Mouse (Mus musculus) C2C12 (cell line): ENCODE results near the gene Daam1.

Experiments
- CEBPB ChIP-seq: IDR thresholded peaks from one replicate; pipeline ENCODE4 v1.6.1; 2011; ENCODE audit warnings: low read depth, mild to moderate bottlenecking, control low read depth, moderate library complexity
- CTCF ChIP-seq: IDR thresholded peaks from one replicate; pipeline ENCODE4 v1.5.1; 2011; ENCODE audit not compliant: control insufficient read depth, insufficient read depth, insufficient read length
- MAX ChIP-seq: IDR thresholded peaks from one replicate; pipeline ENCODE4 v1.6.1; 2011; ENCODE audit warnings: mild to moderate bottlenecking, control low read depth
- MYOD1 ChIP-seq: IDR thresholded peaks from one replicate; pipeline ENCODE4 v1.6.1; 2011; ENCODE audit warnings: low read depth; ENCODE audit not compliant: control insufficient read depth, insufficient read length
- USF1 ChIP-seq: IDR thresholded peaks from one replicate; pipeline ENCODE4 v1.6.1; 2011; ENCODE audit warnings: low read depth, mild to moderate bottlenecking, control low read depth, moderate library complexity

DNA sequence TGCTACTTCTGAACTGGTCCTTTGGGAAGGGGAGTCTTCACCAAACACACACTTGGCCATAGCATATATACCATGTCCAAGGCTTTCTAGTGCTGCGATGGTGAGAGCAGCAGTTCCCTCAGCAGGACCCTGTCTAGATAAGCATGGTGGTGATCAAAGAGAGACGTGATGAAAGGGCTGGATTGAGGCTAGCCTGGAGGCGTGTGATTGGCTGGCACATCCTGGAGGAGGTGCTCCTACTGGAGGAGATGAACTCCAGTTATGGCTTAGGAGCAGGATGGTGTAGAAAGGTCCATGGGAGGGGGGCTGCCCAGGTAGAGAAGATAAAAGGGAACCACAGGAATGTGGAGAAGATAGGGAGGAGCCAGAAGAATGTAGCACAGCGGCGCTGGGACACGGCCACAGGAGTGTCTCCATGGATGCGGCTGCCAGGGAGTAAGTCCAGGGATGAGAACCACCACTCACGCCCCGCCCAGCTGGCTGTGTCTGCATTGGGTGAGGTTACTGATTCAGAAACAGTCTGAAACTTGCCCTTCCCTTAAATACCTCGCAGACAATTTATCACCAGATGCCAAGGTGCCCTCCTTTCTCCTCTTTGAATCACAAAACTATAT, 152.3 kb downstream of the Daam1 start:
- no peak for TF ChIP-seq CTCF
- TF ChIP-seq CEBPB: no peak
- no peak for TF ChIP-seq MAX
- no peak for TF ChIP-seq MYOD1
- no peak for TF ChIP-seq USF1
